Mouse (Mus musculus) heart, postnatal 0 days (tissue): ENCODE data around the gene Spry2. TPM values are rescaled to one million over a fixed set of nuclear protein-coding genes. Genes with fewer than 3 reads are reported as not detected.

Experiments used
- ATAC-seq: fragments of 200-750 bp; cut with Nextera tagmentation; 2 replicates; pipeline ENCODE4 v1.8.0; 2017; ENCODE audit warnings: low read depth, moderate number of reproducible peaks, moderate library complexity; ENCODE audit not compliant: insufficient read depth
- DNase-seq: peaks from one replicate; pipeline ENCODE4 v3.0.0-alpha.2; 2016; ENCODE audit warnings: low spot score
- H3K27ac ChIP-seq: fragments of 300-500 bp; sonication (generic); 2 replicates; pipeline ENCODE4 v1.5.1; 2014; ENCODE audit warnings: low read depth, mild to moderate bottlenecking
- H3K27me3 ChIP-seq: fragments of 300-500 bp; sonication (generic); 2 replicates; pipeline ENCODE4 v1.6.1; 2014; ENCODE audit warnings: low read length, mixed read lengths; ENCODE audit not compliant: control insufficient read depth, insufficient read depth
- H3K36me3 ChIP-seq: fragments of 300-500 bp; sonication (generic); replicated peaks from 2 replicates; pipeline ENCODE4 v1.6.1; 2014; ENCODE audit warnings: low read length, mixed read lengths; ENCODE audit not compliant: control insufficient read depth, insufficient read depth
- H3K4me1 ChIP-seq: fragments of 300-500 bp; sonication (generic); 2 replicates; pipeline ENCODE4 v1.6.1; 2014; ENCODE audit warnings: antibody characterized with exemption; ENCODE audit not compliant: control insufficient read depth, insufficient read depth
- H3K4me2 ChIP-seq: fragments of 300-500 bp; sonication (generic); 2 replicates; pipeline ENCODE4 v1.6.1; 2014; ENCODE audit warnings: low read depth, mild to moderate bottlenecking, low read length, moderate library complexity
- H3K4me3 ChIP-seq: fragments of 300-500 bp; sonication (generic); 2 replicates; pipeline ENCODE4 v1.5.1; 2014; ENCODE audit warnings: low read depth, low read length
- H3K9ac ChIP-seq: fragments of 300-500 bp; sonication (generic); replicated peaks from 2 replicates; pipeline ENCODE4 v1.6.1; 2014; ENCODE audit warnings: low read depth, low read length, mixed read lengths
- H3K9me3 ChIP-seq: fragments of 300-500 bp; sonication (generic); replicated peaks from 2 replicates; pipeline ENCODE4 v1.6.1; 2016; ENCODE audit warnings: low read length; ENCODE audit not compliant: control insufficient read depth
- CTCF ChIP-seq: IDR thresholded peaks from 2 replicates; pipeline ENCODE4 v1.5.1; 2016; ENCODE audit warnings: antibody characterized with exemption, control low read depth, low read depth
- EP300 ChIP-seq: IDR thresholded peaks from 2 replicates; pipeline ENCODE4 v1.6.1; 2016; ENCODE audit warnings: antibody characterized with exemption, low read depth
- WGBS: fragments of 180-500 bp; shearing (Covaris S2); extraction: QIAGEN DNeasy Blood & Tissue Kit; methylation state at CpG from one replicate; pipeline ENCODE4 v1.1.7; 2014; 5-methylcytosine and 5-hydroxymethylcytosine counted together
- polyA plus RNA-seq: library from polyadenylated mRNA; unstranded; fragments of >200 nt; fragmentation: Nextera tagmentation; extraction: Ambion mirVana; gene quantifications from 2 replicates; pipeline ENCODE4 v1.2.1, GENCODE M21; 2015
- total RNA-seq: library from RNA; depleted of rRNA; stranded (reverse); fragments of >200 nt; gene quantifications from 2 replicates; pipeline ENCODE4 v1.2.3, GENCODE M21; 2014; ENCODE audit warnings: low replicate concordance

The Spry2 gene
- total and polyA plus RNA-seq, 2 experiments from 2014 or later = 30.3 to 73.9 TPM

DNA sequence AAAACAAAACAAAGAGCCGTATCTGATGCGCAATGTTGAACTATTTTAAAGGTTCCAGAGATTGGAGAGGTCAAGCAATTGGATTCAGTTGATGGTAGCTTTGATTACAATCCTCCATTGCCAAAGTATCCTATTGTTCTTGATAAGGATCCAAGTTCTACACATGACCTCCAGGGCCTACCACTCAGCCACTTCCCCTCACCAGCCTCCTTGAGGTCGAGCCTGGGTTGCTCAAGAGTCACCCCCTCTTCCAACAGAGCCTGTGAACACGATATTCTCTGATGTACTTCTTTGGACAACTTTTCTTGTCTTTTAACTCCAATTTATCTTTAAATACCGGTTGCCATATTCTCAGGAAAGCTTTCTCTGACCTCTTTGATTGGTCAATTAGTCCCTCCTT is 9.3 kb upstream of the Spry2 start:
- WGBS = 91% methylated on average over 5 of the region's 5 CpGs
- DNase-seq (no peak), ATAC-seq (no peak)
- Histone ChIP-seq H3K4me3 (no peak overlapping the region), H3K9ac (no peak overlapping the region), H3K27ac (no peak overlapping the region), H3K9me3 (no peaks in the 10 kb centered on the region), H3K4me1 (no peaks in the 10 kb centered on the region), H3K36me3 (no peaks in the 10 kb centered on the region), H3K27me3 (no peaks in the 10 kb centered on the region), H3K4me2 (no peak overlapping the region)
- no peak for TF ChIP-seq CTCF
- TF ChIP-seq EP300 = no peak

GRCm38 (mm10) chr14:105905509-105905908 is 8.9 kb upstream of the Spry2 start:
- WGBS = 91% methylated on average over 4 of the region's 4 CpGs
- H3K4me2 ChIP-seq = no peak overlapping the region
- no peak for ATAC-seq
- no peaks in the 10 kb centered on the region for H3K36me3 ChIP-seq
- H3K4me3 ChIP-seq = no peak overlapping the region
- no peak overlapping the region for H3K9ac ChIP-seq
- no peak overlapping the region for H3K27ac ChIP-seq
- H3K27me3 ChIP-seq = no peaks in the 10 kb centered on the region
- no peaks in the 10 kb centered on the region for H3K4me1 ChIP-seq
- TF ChIP-seq EP300 = no peak
- no peak for TF ChIP-seq CTCF
- no peak for DNase-seq
- no peaks in the 10 kb centered on the region for H3K9me3 ChIP-seq

DNA sequence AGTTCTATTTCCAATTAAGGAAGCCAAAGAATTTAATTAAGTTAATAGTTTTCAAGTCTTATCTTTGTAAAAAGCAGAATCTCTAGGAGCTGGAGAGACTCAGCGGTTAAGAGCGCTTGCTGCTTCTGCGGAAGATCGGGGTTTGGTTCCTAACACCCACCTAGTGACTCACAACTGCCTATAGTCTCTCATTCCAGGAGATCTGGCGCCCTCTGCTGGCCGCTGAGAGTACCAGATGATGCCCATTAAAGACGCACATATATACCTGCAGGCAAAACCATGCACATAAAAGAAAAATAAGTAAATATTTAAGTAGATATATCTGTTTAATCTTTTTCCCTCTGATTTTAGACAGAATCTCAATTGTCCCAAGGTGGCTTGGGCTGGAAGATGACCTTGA is 6.2 kb upstream of the Spry2 start:
- 86% methylated on average over 7 of the region's 7 CpGs for WGBS
- H3K4me1 ChIP-seq = no peaks in the 10 kb centered on the region
- H3K4me3 ChIP-seq = no peak overlapping the region
- ATAC-seq = no peak
- no peak for DNase-seq
- no peak overlapping the region for H3K9ac ChIP-seq
- no peaks in the 10 kb centered on the region for H3K27me3 ChIP-seq
- TF ChIP-seq EP300 (no peak), CTCF (peak; percentile 35)
- H3K9me3 ChIP-seq = no peaks in the 10 kb centered on the region
- no peak overlapping the region for H3K27ac ChIP-seq
- H3K4me2 ChIP-seq = no peak overlapping the region
- H3K36me3 ChIP-seq = no peaks in the 10 kb centered on the region

- no peak for ATAC-seq
- no peak for TF ChIP-seq EP300
- Histone ChIP-seq H3K9me3 (no peaks in the 10 kb centered on the region), H3K4me3 (no peak overlapping the region), H3K27me3 (no peaks in the 10 kb centered on the region), H3K4me1 (no peaks in the 10 kb centered on the region), H3K4me2 (no peak overlapping the region), H3K36me3 (no peaks in the 10 kb centered on the region), H3K27ac (no peak overlapping the region), H3K9ac (no peak overlapping the region)
- DNase-seq = no peak
- WGBS = 82% methylated on average over 3 of the region's 3 CpGs
Observed at GRCm38 (mm10) chr14:105900841-105901240, 4.2 kb upstream of the Spry2 start.

- Histone ChIP-seq H3K9ac (peak overlapping the region; percentile 97), H3K4me1 (no peaks in the 10 kb centered on the region), H3K27ac (peak overlapping the region; percentile 99), H3K27me3 (no peaks in the 10 kb centered on the region), H3K36me3 (no peaks in the 10 kb centered on the region), H3K9me3 (no peaks in the 10 kb centered on the region), H3K4me3 (peak overlapping the region; percentile 91), H3K4me2 (peak overlapping the region; percentile 86)
- DNase-seq (no peak), ATAC-seq (no peak)
- 11% methylated on average over 11 of the region's 11 CpGs for WGBS
- no peak for TF ChIP-seq CTCF
- TF ChIP-seq EP300 = no peak
Observed at GRCm38 (mm10) chr14:105899116-105899515, 2.5 kb upstream of the Spry2 start.

GRCm38 (mm10) chr14:105898266-105899111 is 1.9 kb upstream of the Spry2 start:
- no peaks in the 10 kb centered on the region for H3K9me3 ChIP-seq
- no peaks in the 10 kb centered on the region for H3K27me3 ChIP-seq
- DNase-seq (peak; percentile 79), ATAC-seq (peak; percentile 8; the same call in 1 of the 2 replicates)
- no peaks in the 10 kb centered on the region for H3K36me3 ChIP-seq
- no peaks in the 10 kb centered on the region for H3K4me1 ChIP-seq
- H3K27ac ChIP-seq = peak overlapping the region; percentile 99
- under 1% methylated on average over 58 of the region's 58 CpGs for WGBS
- H3K4me3 ChIP-seq = peak overlapping the region; percentile 91
- H3K9ac ChIP-seq = peak overlapping the region; percentile 97
- TF ChIP-seq EP300 (no peak; the same call in 1 of the 2 replicates), CTCF (peak; percentile 86)
- peak overlapping the region; percentile 86 for H3K4me2 ChIP-seq
